Mouse (Mus musculus) CH12.LX (cell line): ENCODE results near the gene Foxk1. TPM values are rescaled to one million over a fixed set of nuclear protein-coding genes. Genes with fewer than 3 reads are reported as not detected.

Experiments
- DNase-seq: peaks from one replicate; pipeline ENCODE4 v3.0.0-alpha.2; 2013; ENCODE audit errors: extremely low read depth
- H3K27ac ChIP-seq: 2 replicates; pipeline ENCODE4 v1.5.1; 2012; ENCODE audit warnings: low read depth, mild to moderate bottlenecking, control low read depth, moderate library complexity; ENCODE audit not compliant: insufficient read depth
- H3K27me3 ChIP-seq: replicated peaks from 2 replicates; pipeline ENCODE3; 2012; ENCODE audit warnings: inconsistent platforms
- H3K36me3 ChIP-seq, 2 experiments: replicated peaks in 1 of 2; 2 replicates each; pipeline versions ENCODE3 to v1.6.1; 2012; ENCODE audit warnings: inconsistent platforms in 1 of 2, low read length in 1 of 2, mild to moderate bottlenecking in 1 of 2, mixed read lengths in 1 of 2, moderate library complexity in 1 of 2; ENCODE audit not compliant: control insufficient read depth in 1 of 2, insufficient read depth in 1 of 2
- H3K4me1 ChIP-seq, 2 experiments: 2 replicates each; pipeline ENCODE4 v1.6.1; 2012; ENCODE audit warnings: inconsistent platforms in 1 of 2, moderate library complexity in 1 of 2; ENCODE audit not compliant: insufficient read depth in 2 of 2, control insufficient read depth in 1 of 2
- H3K4me2 ChIP-seq: 2 replicates; pipeline ENCODE4 v1.6.1; 2012; ENCODE audit warnings: low read depth, mild to moderate bottlenecking, control low read depth; ENCODE audit not compliant: poor library complexity, insufficient read depth, severe bottlenecking
- H3K4me3 ChIP-seq, 3 experiments: fragments of 150-350 bp in 1 of 3; sonication (generic) in 1 of 3; replicated peaks in 1 of 3; 2 replicates each; pipeline versions ENCODE3 to v1.5.1; 2011 to 2012; ENCODE audit warnings: low read depth in 2 of 3, low read length in 2 of 3, mild to moderate bottlenecking in 2 of 3, moderate library complexity in 2 of 3, control low read depth in 1 of 3, improper control_type of control experiment in 1 of 3, inconsistent platforms in 1 of 3, mixed read lengths in 1 of 3; ENCODE audit not compliant: poor library complexity in 1 of 3
- H3K79me2 ChIP-seq: replicated peaks from 2 replicates; pipeline ENCODE4 v1.6.1; 2012; ENCODE audit warnings: mild to moderate bottlenecking, moderate library complexity; ENCODE audit not compliant: control insufficient read depth, poor library complexity, insufficient read depth, severe bottlenecking; ENCODE audit errors: extremely low read depth
- H3K9ac ChIP-seq: 2 replicates; pipeline ENCODE4 v1.6.1; 2012; ENCODE audit warnings: low read depth, mild to moderate bottlenecking, control low read depth, moderate library complexity; ENCODE audit not compliant: insufficient read depth
- H3K9me3 ChIP-seq: replicated peaks from 2 replicates; pipeline ENCODE3; 2012; ENCODE audit warnings: low read length, inconsistent platforms, mixed read lengths
- BHLHE40 ChIP-seq: IDR thresholded peaks from 2 replicates; pipeline ENCODE4 v1.6.1; 2011; ENCODE audit warnings: mild to moderate bottlenecking, low read depth, low read length, improper control_type of control experiment
- CHD1 ChIP-seq: IDR thresholded peaks from 2 replicates; pipeline ENCODE4 v1.6.1; 2012; ENCODE audit warnings: low read depth, low read length, improper control_type of control experiment, inconsistent platforms
- ELF1 ChIP-seq: IDR thresholded peaks from 2 replicates; pipeline ENCODE4 v1.6.1; 2014; ENCODE audit warnings: low read depth, mild to moderate bottlenecking, inconsistent platforms, low read length, improper control_type of control experiment
- GABPA ChIP-seq: IDR thresholded peaks from 2 replicates; pipeline ENCODE4 v1.6.1; 2012; ENCODE audit warnings: low read depth, low read length, improper control_type of control experiment, inconsistent platforms; ENCODE audit not compliant: insufficient replicate concordance
- JUN ChIP-seq: IDR thresholded peaks from 2 replicates; pipeline ENCODE4 v1.6.1; 2011; ENCODE audit warnings: low read depth, mild to moderate bottlenecking, low read length, improper control_type of control experiment, moderate library complexity; ENCODE audit not compliant: insufficient read depth
- KAT2A ChIP-seq: IDR thresholded peaks from 2 replicates; pipeline ENCODE4 v1.6.1; 2012; ENCODE audit warnings: low read length, improper control_type of control experiment, inconsistent platforms; ENCODE audit not compliant: insufficient replicate concordance
- MAFK ChIP-seq: IDR thresholded peaks from 2 replicates; pipeline ENCODE4 v1.6.1; 2011; ENCODE audit warnings: low read length, improper control_type of control experiment; ENCODE audit not compliant: insufficient replicate concordance
- MAX ChIP-seq: IDR thresholded peaks from 2 replicates; pipeline ENCODE4 v1.6.1; 2011; ENCODE audit warnings: low read length, improper control_type of control experiment
- MAZ ChIP-seq: IDR thresholded peaks from 2 replicates; pipeline ENCODE4 v1.6.1; 2012; ENCODE audit warnings: low read depth, mild to moderate bottlenecking, inconsistent platforms, low read length, improper control_type of control experiment, moderate library complexity
- MEF2A ChIP-seq: IDR thresholded peaks from 2 replicates; pipeline ENCODE4 v1.6.1; 2014; ENCODE audit warnings: low read depth, mild to moderate bottlenecking, inconsistent platforms, low read length, improper control_type of control experiment, borderline replicate concordance
- MXI1 ChIP-seq: IDR thresholded peaks from 2 replicates; pipeline ENCODE4 v1.6.1; 2011; ENCODE audit warnings: mild to moderate bottlenecking, low read depth, low read length, improper control_type of control experiment
- MYC ChIP-seq: IDR thresholded peaks from 2 replicates; pipeline ENCODE4 v1.6.1; 2011; ENCODE audit warnings: low read depth, mild to moderate bottlenecking, improper control_type of control experiment, low read length
- NRF1 ChIP-seq: IDR thresholded peaks from 2 replicates; pipeline ENCODE4 v1.6.1; 2014; ENCODE audit warnings: low read depth, mild to moderate bottlenecking, inconsistent platforms, low read length, improper control_type of control experiment, moderate library complexity
- POLR2AphosphoS2 ChIP-seq: IDR thresholded peaks from 2 replicates; pipeline ENCODE4 v1.6.1; 2011; ENCODE audit warnings: low read depth, low read length, improper control_type of control experiment
- RAD21 ChIP-seq: IDR thresholded peaks from 2 replicates; pipeline ENCODE4 v1.6.1; 2011; ENCODE audit warnings: low read depth, mild to moderate bottlenecking, low read length, improper control_type of control experiment, moderate library complexity
- RCOR1 ChIP-seq: conservative IDR thresholded peaks from 2 replicates; pipeline ENCODE4 v1.6.1; 2012; ENCODE audit warnings: low read depth, mild to moderate bottlenecking, inconsistent platforms, low read length, improper control_type of control experiment
- TBP ChIP-seq: conservative IDR thresholded peaks from 2 replicates; pipeline ENCODE4 v1.6.1; 2011; ENCODE audit warnings: low read depth, low read length, improper control_type of control experiment
- TCF12 ChIP-seq: IDR thresholded peaks from 2 replicates; pipeline ENCODE4 v1.6.1; 2014; ENCODE audit warnings: low read depth, mild to moderate bottlenecking, inconsistent platforms, low read length, improper control_type of control experiment
- UBTF ChIP-seq: IDR thresholded peaks from 2 replicates; pipeline ENCODE4 v1.6.1; 2012; ENCODE audit warnings: low read depth, mild to moderate bottlenecking, inconsistent platforms, low read length, improper control_type of control experiment, moderate library complexity
- USF1 ChIP-seq: IDR thresholded peaks from 2 replicates; pipeline ENCODE4 v1.6.1; 2014; ENCODE audit warnings: low read depth, mild to moderate bottlenecking, inconsistent platforms, low read length, improper control_type of control experiment
- ZMIZ1 ChIP-seq: IDR thresholded peaks from 2 replicates; pipeline ENCODE4 v1.6.1; 2012; ENCODE audit warnings: low read depth, mild to moderate bottlenecking, inconsistent platforms, low read length, improper control_type of control experiment
- dilution Hi-C: fragments of 300-500 bp; cut with MboI; formaldehyde crosslinking; loops from 2 replicates; pipeline ENCODE4 v1.14.3; 2020; ENCODE audit warnings: low sequenced_read_pairs; ENCODE audit not compliant: extremely low pct_unique_long_range_greater_than_20kb, extremely low pct_ligation_motif_present
- in situ Hi-C: fragments of 300-500 bp; cut with MboI; formaldehyde crosslinking; loops from 3 replicates; pipeline ENCODE4 v1.14.3; 2019; ENCODE audit warnings: low sequenced_read_pairs, low pct_ligation_motif_present, low pct_unique_long_range_greater_than_20kb, mixed read lengths
- polyA plus RNA-seq: library from polyadenylated mRNA; unstranded; fragments of >175 nt; gene quantifications from 2 replicates; pipeline ENCODE4 v1.2.1, GENCODE M21; 2012; ENCODE audit warnings: low read depth; ENCODE audit not compliant: insufficient read length
- total RNA-seq, 2 experiments: library from RNA; depleted of rRNA; stranded (reverse); fragments of 300-350 nt in 1 of 2; fragments of >200 nt in 1 of 2; gene quantifications; 2 replicates each; pipeline ENCODE4 v1.2.3; 2012 to 2014

Foxk1 gene
- total and polyA plus RNA-seq, 3 experiments, result 5.3 to 23.4 (median 11.3) TPM

GRCm38 (mm10) chr5:142442045-142442440, 40.7 kb downstream of the Foxk1 start:
- no peak for DNase-seq
- peaks cover 36 to 77% of the 10 kb centered on the region in 2 experiments for H3K4me1 ChIP-seq
- TF ChIP-seq MAZ (no peak), ELF1 (no peak), MAFK (no peak), POLR2AphosphoS2 (no peak), RCOR1 (no peak), MXI1 (no peak), JUN (no peak), UBTF (no peak), KAT2A (no peak), USF1 (no peak), NRF1 (no peak), ZMIZ1 (no peak), MAX (no peak), TCF12 (no peak), CHD1 (no peak), RAD21 (no peak), MYC (no peak), MEF2A (no peak), TBP (no peak), GABPA (no peak)
- no peaks in the 10 kb centered on the region for H3K27me3 ChIP-seq
- no peaks in the 10 kb centered on the region for H3K9me3 ChIP-seq
- in situ Hi-C loops, result loop anchor here (5.0 kb wide), 1 partner anchor 75 kb away; no protein-coding TSS in a partner anchor
- peak overlapping the region in 2 of 3 experiments; percentile 14 to 19 for H3K4me3 ChIP-seq
- H3K36me3 ChIP-seq, result peaks cover 5 to 74% of the 10 kb centered on the region in 2 experiments
- H3K27ac ChIP-seq, result peak overlapping the region; percentile 76
- peaks cover 24% of the 10 kb centered on the region for H3K79me2 ChIP-seq
- dilution Hi-C loops, result no loop called here
- H3K9ac ChIP-seq, result peak overlapping the region; percentile 1; the same call in 1 of the 2 replicates
- peak overlapping the region; percentile 91 for H3K4me2 ChIP-seq

GRCm38 (mm10) chr5:142443514-142443913, 42.2 kb downstream of the Foxk1 start:
- H3K4me3 ChIP-seq, result no peak overlapping the region
- no peak for DNase-seq
- H3K27ac ChIP-seq, result no peak overlapping the region
- no peak overlapping the region for H3K4me2 ChIP-seq
- peaks cover 5 to 70% of the 10 kb centered on the region in 2 experiments for H3K36me3 ChIP-seq
- in situ Hi-C loops (loop anchor here (5.0 kb wide), 1 partner anchor 76 kb away; no protein-coding TSS in a partner anchor), dilution Hi-C loops (no loop called here)
- peaks cover 24% of the 10 kb centered on the region for H3K79me2 ChIP-seq
- no peak overlapping the region for H3K9ac ChIP-seq
- TF ChIP-seq BHLHE40, result no peak
- H3K4me1 ChIP-seq, result peaks cover 39 to 88% of the 10 kb centered on the region in 2 experiments
- no peaks in the 10 kb centered on the region for H3K9me3 ChIP-seq
- H3K27me3 ChIP-seq, result no peaks in the 10 kb centered on the region
